Mouse (Mus musculus) intestine, embryonic 16.5 days (tissue): ENCODE results near the gene Olfr769. TPM values are rescaled to one million over a fixed set of nuclear protein-coding genes. Genes with fewer than 3 reads are reported as not detected.
"Not testable (repeated sequence)": the region's sequence is repeated elsewhere in the genome, so short reads cannot be mapped to it uniquely, and the experiment has no call there.

Experiments
- ATAC-seq: fragments of 200-750 bp; cut with Nextera tagmentation; 2 replicates; pipeline ENCODE4 v1.8.0; 2017; ENCODE audit warnings: moderate TSS enrichment, moderate library complexity
- H3K27ac ChIP-seq: fragments of 300-500 bp; sonication (generic); 2 replicates; pipeline ENCODE4 v1.5.1; 2014; ENCODE audit warnings: mild to moderate bottlenecking, low read length
- H3K27me3 ChIP-seq: fragments of 300-500 bp; sonication (generic); replicated peaks from 2 replicates; pipeline ENCODE4 v1.6.1; 2014; ENCODE audit warnings: low read length, control low read depth, mixed read lengths; ENCODE audit not compliant: control insufficient read depth, insufficient read depth
- H3K36me3 ChIP-seq: fragments of 300-500 bp; sonication (generic); 2 replicates; pipeline ENCODE4 v1.6.1; 2014; ENCODE audit warnings: low read length, control low read depth; ENCODE audit not compliant: control insufficient read depth, insufficient read depth
- H3K4me1 ChIP-seq: fragments of 300-500 bp; sonication (generic); 2 replicates; pipeline ENCODE4 v1.6.1; 2014; ENCODE audit warnings: low read length, control low read depth, mixed read lengths; ENCODE audit not compliant: control insufficient read depth, insufficient read depth
- H3K4me2 ChIP-seq: fragments of 300-500 bp; sonication (generic); 2 replicates; pipeline ENCODE4 v1.6.1; 2014; ENCODE audit warnings: low read depth, low read length, control low read depth
- H3K4me3 ChIP-seq: fragments of 300-500 bp; sonication (generic); 2 replicates; pipeline ENCODE4 v1.5.1; 2014; ENCODE audit warnings: mild to moderate bottlenecking, low read length
- H3K9ac ChIP-seq: fragments of 300-500 bp; sonication (generic); 2 replicates; pipeline ENCODE4 v1.6.1; 2014; ENCODE audit warnings: low read depth, low read length
- H3K9me3 ChIP-seq: fragments of 300-500 bp; sonication (generic); 2 replicates; pipeline ENCODE4 v1.6.1; 2016; ENCODE audit warnings: low read length, control low read depth; ENCODE audit not compliant: control insufficient read depth
- WGBS: fragments of 180-500 bp; shearing (Covaris S2); extraction: QIAGEN DNeasy Blood & Tissue Kit; methylation state at CpG from one replicate; pipeline ENCODE4 v1.1.7; 2014; 5-methylcytosine and 5-hydroxymethylcytosine counted together
- polyA plus RNA-seq: library from polyadenylated mRNA; unstranded; fragments of >200 nt; fragmentation: Nextera tagmentation; extraction: Ambion mirVana; gene quantifications from 2 replicates; pipeline ENCODE4 v1.2.1, GENCODE M21; 2015

Olfr769 gene
- not detected in 2 replicates for polyA plus RNA-seq

DNA sequence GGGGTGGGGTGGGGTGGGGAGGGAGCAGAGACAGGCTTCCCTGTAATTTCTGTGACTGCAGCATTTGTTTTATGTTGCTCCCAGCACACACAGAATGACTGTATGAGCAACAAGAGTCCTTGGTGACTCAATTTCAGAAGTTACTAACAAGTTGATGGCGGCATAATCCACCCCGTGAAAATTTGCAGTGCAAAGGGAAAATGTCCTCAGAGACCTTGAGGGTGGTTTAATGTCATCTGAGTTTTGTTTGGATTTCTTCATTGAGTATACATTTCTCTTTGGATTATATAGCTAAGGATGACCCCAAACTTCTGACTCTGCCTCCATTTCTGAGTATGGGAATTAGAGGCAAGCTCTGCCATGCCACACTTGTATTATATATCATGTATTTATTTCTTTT is at the start of gene Olfr769:
Gene Olfr769, minus strand, starts transcription at position 101 of the 400 bp plus-strand sequence.
- no peaks in the 10 kb centered on the region for H3K9me3 ChIP-seq
- no peaks in the 10 kb centered on the region for H3K27me3 ChIP-seq
- no peak for ATAC-seq
- no peaks in the 10 kb centered on the region for H3K36me3 ChIP-seq
- H3K4me1 ChIP-seq = no peaks in the 10 kb centered on the region
- H3K4me3 ChIP-seq = no peak within 1 kb of the TSS
- H3K9ac ChIP-seq = no peak within 1 kb of the TSS
- WGBS = 71% methylated on average over 2 of the region's 2 CpGs
- no peak within 1 kb of the TSS for H3K27ac ChIP-seq
- H3K4me2 ChIP-seq = no peak within 1 kb of the TSS

DNA sequence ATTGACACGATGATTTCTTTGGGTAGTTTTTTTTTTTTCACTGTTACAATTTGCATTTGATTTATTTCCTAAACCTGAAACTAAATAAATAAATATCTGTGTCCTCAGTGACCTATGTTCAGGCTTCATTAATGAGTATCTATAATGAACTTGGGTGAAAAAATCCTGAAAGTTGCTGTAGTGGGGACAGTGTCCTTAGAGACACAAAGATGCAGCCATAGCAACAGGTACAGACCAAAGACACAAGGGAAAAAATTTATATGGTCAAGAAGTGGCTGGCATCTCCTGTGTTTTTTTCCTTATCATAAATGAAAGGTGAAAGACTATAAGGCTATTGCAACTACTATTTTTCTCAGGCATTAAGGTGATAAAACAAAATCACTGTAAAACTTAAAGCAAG is 47.0 kb upstream of the Olfr769 start, which contains the start of gene Olfr771:
Gene Olfr771, minus strand, starts transcription at position 101 of the 400 bp plus-strand sequence.
- Histone ChIP-seq H3K36me3 (no peaks in the 10 kb centered on the region), H3K4me2 (no peak within 1 kb of the TSS), H3K27me3 (no peaks in the 10 kb centered on the region), H3K9ac (no peak within 1 kb of the TSS), H3K27ac (no peak within 1 kb of the TSS), H3K4me1 (no peaks in the 10 kb centered on the region), H3K4me3 (no peak within 1 kb of the TSS), H3K9me3 (no peaks in the 10 kb centered on the region)
- WGBS = 72% methylated on average over 1 of the region's 1 CpGs
- ATAC-seq = no peak

DNA sequence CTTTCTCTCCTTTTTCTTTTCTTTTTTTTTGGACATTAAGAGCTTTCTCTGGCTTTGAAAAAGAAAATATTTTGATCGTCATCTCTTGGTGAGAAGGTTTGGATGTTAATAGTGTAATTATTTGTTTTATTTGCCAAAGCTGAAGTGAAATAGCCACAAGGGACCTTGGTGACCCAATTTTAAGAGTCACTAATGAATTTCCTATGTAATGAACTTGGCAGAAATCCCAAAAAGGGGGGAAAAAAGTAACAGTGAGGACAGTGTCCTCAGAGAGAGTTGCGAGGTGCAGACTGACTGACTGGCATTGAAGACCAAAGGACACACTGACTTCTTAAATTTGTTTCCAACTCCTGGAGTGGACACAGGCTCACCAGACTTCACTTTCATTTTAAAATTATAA is 21.2 kb upstream of the Olfr769 start, which contains the start of gene Olfr770:
Gene Olfr770, minus strand, starts transcription at position 101 of the 400 bp plus-strand sequence.
- no peak within 1 kb of the TSS for H3K9ac ChIP-seq
- no peak for ATAC-seq
- no peaks in the 10 kb centered on the region for H3K9me3 ChIP-seq
- 92% methylated on average over 2 of the region's 2 CpGs for WGBS
- H3K27ac ChIP-seq = no peak within 1 kb of the TSS
- no peaks in the 10 kb centered on the region for H3K36me3 ChIP-seq
- H3K4me3 ChIP-seq = no peak within 1 kb of the TSS
- H3K4me1 ChIP-seq = no peaks in the 10 kb centered on the region
- H3K27me3 ChIP-seq = no peaks in the 10 kb centered on the region
- H3K4me2 ChIP-seq = no peak within 1 kb of the TSS

DNA sequence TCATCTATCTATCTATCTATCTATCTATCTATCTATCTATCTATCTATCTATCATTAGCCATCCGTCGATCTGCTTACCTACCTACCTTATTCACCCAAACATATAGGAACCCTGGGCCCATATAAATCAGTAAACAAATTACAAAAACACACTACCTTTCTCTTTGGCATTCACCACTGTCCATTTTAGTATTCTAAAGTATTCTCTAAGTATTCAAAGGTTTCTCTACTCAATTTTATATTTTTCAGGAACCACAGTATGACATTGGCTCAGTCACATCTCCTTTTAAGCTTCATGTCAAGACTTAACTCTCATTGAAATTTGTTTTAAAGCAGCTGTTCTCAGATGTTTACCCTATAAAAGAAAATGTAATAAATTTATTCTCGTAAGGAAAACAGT is 2.5 kb downstream of the Olfr769 start:
- Histone ChIP-seq H3K9me3 (no peaks in the 10 kb centered on the region), H3K4me1 (no peaks in the 10 kb centered on the region), H3K27me3 (no peaks in the 10 kb centered on the region), H3K27ac (no peak overlapping the region), H3K36me3 (no peaks in the 10 kb centered on the region), H3K9ac (no peak overlapping the region), H3K4me2 (no peak overlapping the region), H3K4me3 (no peak overlapping the region)
- WGBS = 88% methylated on average over 3 of the region's 3 CpGs
- no peak for ATAC-seq

DNA sequence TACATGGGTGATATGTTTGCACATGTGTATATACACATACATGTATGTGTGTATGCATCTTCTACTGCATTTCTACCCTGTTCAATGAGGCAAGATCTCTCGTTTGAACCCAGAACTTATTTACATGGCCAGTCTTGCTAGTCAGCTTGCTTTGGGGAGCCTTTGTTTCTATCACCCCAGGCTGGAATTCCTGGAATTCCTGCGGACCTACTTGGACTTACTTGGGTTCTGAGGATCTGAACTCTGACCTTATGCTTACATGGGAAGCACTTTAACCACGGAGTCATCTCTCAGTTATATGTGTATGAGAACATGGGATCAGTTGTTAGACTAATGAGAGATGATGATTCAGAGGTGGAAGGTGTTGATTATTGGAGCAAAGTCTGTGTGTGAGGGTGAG is 16.4 kb downstream of the Olfr769 start:
- no peak for ATAC-seq
- no peak overlapping the region for H3K9ac ChIP-seq
- 34% methylated on average over 3 of the region's 3 CpGs for WGBS

DNA sequence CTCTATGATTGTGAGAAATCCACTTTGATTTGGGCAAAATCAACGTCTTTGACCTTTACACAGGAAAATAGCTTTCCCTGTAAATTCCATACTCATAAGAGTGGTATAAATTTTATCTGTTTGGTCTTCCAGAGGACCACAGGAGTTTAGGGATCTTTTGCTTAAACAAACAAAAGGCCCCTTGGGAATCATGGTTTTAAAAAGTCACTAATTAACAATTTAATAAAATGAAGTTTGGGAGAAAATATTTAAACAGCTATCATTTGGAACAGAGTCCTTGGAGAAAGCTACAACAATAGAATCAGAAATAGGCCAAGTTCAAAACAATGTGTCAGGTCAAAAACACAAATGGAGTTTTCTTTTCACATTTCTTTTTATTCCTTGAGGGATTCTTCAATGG is 18.4 kb downstream of the Olfr769 start, which contains the start of gene Olfr768:
Gene Olfr768, minus strand, starts transcription at position 101 of the 400 bp plus-strand sequence.
- Histone ChIP-seq H3K27me3 (no peaks in the 10 kb centered on the region), H3K9me3 (no peaks in the 10 kb centered on the region), H3K27ac (no peak within 1 kb of the TSS), H3K4me2 (no peak within 1 kb of the TSS), H3K9ac (no peak within 1 kb of the TSS), H3K36me3 (no peaks in the 10 kb centered on the region), H3K4me1 (no peaks in the 10 kb centered on the region), H3K4me3 (no peak within 1 kb of the TSS)
- no peak for ATAC-seq
- WGBS = 67% methylated on average over 1 of the region's 1 CpGs

More for the DNA sequence above, 16.4 kb downstream of the Olfr769 start:
- H3K27me3 ChIP-seq = no peaks in the 10 kb centered on the region
- H3K4me3 ChIP-seq = no peak overlapping the region
- H3K4me2 ChIP-seq = no peak overlapping the region
- no peaks in the 10 kb centered on the region for H3K4me1 ChIP-seq
- H3K27ac ChIP-seq = no peak overlapping the region
- H3K36me3 ChIP-seq = no peaks in the 10 kb centered on the region
- no peaks in the 10 kb centered on the region for H3K9me3 ChIP-seq

DNA sequence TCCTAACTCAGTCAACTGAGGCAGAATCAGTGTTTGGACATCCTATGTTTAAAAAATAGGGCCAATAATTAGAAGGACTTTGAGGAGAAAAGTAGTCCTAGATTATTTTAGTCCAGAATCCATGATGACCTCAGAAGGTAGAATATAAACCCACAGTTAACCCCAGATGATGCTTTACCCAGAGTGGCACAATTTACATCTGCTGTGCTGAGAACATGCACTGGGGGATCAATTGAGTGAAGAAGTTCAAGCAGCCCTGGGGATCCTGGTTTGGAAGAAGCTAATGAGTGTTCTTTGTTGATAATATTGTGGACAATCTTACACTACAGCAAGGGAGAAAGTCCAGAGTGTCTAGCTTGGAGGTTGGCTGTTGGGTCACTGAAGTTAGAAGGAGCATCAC is 34.9 kb downstream of the Olfr769 start, which contains the start of gene Olfr767:
Gene Olfr767, minus strand, starts transcription at position 101 of the 400 bp plus-strand sequence.
- not testable (repeated sequence) for H3K27me3 ChIP-seq, H3K27ac ChIP-seq, ATAC-seq, H3K9ac ChIP-seq, H3K4me2 ChIP-seq, H3K4me3 ChIP-seq, H3K9me3 ChIP-seq, H3K4me1 ChIP-seq, H3K36me3 ChIP-seq

DNA sequence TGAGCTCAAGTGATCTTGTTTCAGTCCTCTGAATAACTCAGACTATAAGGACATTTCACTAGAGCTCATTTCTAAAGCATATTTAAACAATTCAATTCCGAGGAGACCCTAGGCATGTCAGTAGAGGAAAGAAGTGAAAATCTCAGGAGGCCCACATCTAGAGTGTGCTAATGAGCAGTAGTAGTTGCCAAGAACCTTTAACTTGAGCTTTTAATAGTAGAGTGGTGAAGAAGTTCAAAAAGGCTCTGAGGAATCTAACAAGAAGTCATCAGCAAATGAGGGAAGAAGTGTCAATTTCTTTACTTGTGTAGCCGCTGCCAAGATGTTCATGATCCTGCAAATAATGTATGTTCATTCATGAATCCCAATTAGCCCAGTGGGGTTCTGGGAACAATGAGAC is 48.8 kb downstream of the Olfr769 start, which contains the start of gene Olfr766-ps1:
Gene Olfr766-ps1, minus strand, starts transcription at position 101 of the 400 bp plus-strand sequence.
- Histone ChIP-seq H3K4me3 (no peak within 1 kb of the TSS), H3K36me3 (no peaks in the 10 kb centered on the region), H3K4me1 (no peaks in the 10 kb centered on the region), H3K9me3 (no peaks in the 10 kb centered on the region), H3K9ac (no peak within 1 kb of the TSS), H3K27ac (no peak within 1 kb of the TSS), H3K27me3 (no peaks in the 10 kb centered on the region), H3K4me2 (no peak within 1 kb of the TSS)
- 83% methylated on average over 2 of the region's 2 CpGs for WGBS
- no peak for ATAC-seq
